Mouse (Mus musculus) left cerebral cortex, postnatal 25 days (tissue): ENCODE results near the gene Ogfod2. TPM values are rescaled to one million over a fixed set of nuclear protein-coding genes. Genes with fewer than 3 reads are reported as not detected.

Experiments
- DNase-seq, 2 experiments: peaks; one replicate each; pipeline ENCODE4 v3.0.0; 2022; ENCODE audit warnings: low spot score in 2 of 2, mixed read lengths in 1 of 2
- intact Hi-C: fragments of 180-260 bp; cut with DNase I; formaldehyde crosslinking; loops from one replicate; pipeline ENCODE4 v1.15.1; 2025
- total RNA-seq, 2 experiments: library from RNA; stranded (reverse); gene quantifications; 2 replicates each; pipeline ENCODE4 v1.2.3; 2021

Gene Ogfod2
- total RNA-seq, 2 experiments from 2014 or later, result 36.6 to 38.6 TPM

- intact Hi-C loops, result no loop called here
Observed at GRCm38 (mm10) chr5:124093120-124093794, 18.8 kb upstream of the Ogfod2 start.

GRCm38 (mm10) chr5:124093852-124094604 lies 18.1 kb upstream of the Ogfod2 start:
- intact Hi-C loops, result no loop called here

More at GRCm38 (mm10) chr5:124093120-124093794, 18.8 kb upstream of the Ogfod2 start:
- peak; percentile 78 to 94 for DNase-seq

GRCm38 (mm10) chr5:124095077-124095581 lies 17.0 kb upstream of the Ogfod2 start:
- peak in 1 of 2 experiments; percentile 31 for DNase-seq
- intact Hi-C loops, result no loop called here

More at GRCm38 (mm10) chr5:124093852-124094604, 18.1 kb upstream of the Ogfod2 start:
- no peak for DNase-seq

GRCm38 (mm10) chr5:124095596-124096232 lies 16.4 kb upstream of the Ogfod2 start, which contains the start of gene Abcb9:
Gene Abcb9 (minus strand): TSS chr5:124095798.
- DNase-seq, result peak; percentile 92 to 99
- intact Hi-C loops, result no loop called here

- DNase-seq, result no peak
- intact Hi-C loops, result no loop called here
Observed at GRCm38 (mm10) chr5:124098923-124099322, 13.2 kb upstream of the Ogfod2 start.

GRCm38 (mm10) chr5:124100128-124101044 lies 11.7 kb upstream of the Ogfod2 start:
- intact Hi-C loops, result no loop called here

GRCm38 (mm10) chr5:124102326-124102725 lies 9.8 kb upstream of the Ogfod2 start:
- intact Hi-C loops, result no loop called here
- no peak for DNase-seq

More at GRCm38 (mm10) chr5:124100128-124101044, 11.7 kb upstream of the Ogfod2 start:
- DNase-seq, result no peak

GRCm38 (mm10) chr5:124103020-124103419 lies 9.1 kb upstream of the Ogfod2 start:
- intact Hi-C loops, result no loop called here
- no peak for DNase-seq

GRCm38 (mm10) chr5:124103552-124103951 lies 8.5 kb upstream of the Ogfod2 start:
- intact Hi-C loops, result no loop called here
- DNase-seq, result no peak

- peak in 1 of 2 experiments; percentile 22 for DNase-seq
- intact Hi-C loops, result no loop called here
Observed at GRCm38 (mm10) chr5:124111077-124111741, 888 bp upstream of the Ogfod2 start.

- intact Hi-C loops, result no loop called here
- DNase-seq, result no peak
Observed at GRCm38 (mm10) chr5:124112531-124112930, 434 bp downstream of the Ogfod2 start.

GRCm38 (mm10) chr5:124113030-124113429 lies 933 bp downstream of the Ogfod2 start:
- intact Hi-C loops, result no loop called here
- peak; percentile 62 to 75 for DNase-seq

- DNase-seq, result no peak
- intact Hi-C loops, result no loop called here
Observed at GRCm38 (mm10) chr5:124114276-124115025, 2.4 kb downstream of the Ogfod2 start.

GRCm38 (mm10) chr5:124115531-124115930 lies 3.4 kb downstream of the Ogfod2 start:
- intact Hi-C loops, result no loop called here
- no peak for DNase-seq

GRCm38 (mm10) chr5:124115990-124116845 lies 4.1 kb downstream of the Ogfod2 start, which contains the start of gene Arl6ip4:
Gene Arl6ip4 (plus strand): TSS chr5:124116089.
- DNase-seq, result peak; percentile 80 to 84
- intact Hi-C loops, result no loop called here

GRCm38 (mm10) chr5:124119204-124119603 lies 7.1 kb downstream of the Ogfod2 start:
- intact Hi-C loops, result no loop called here
- DNase-seq, result no peak

- no peak for DNase-seq
- intact Hi-C loops, result no loop called here
Observed at GRCm38 (mm10) chr5:124122357-124122756, 10.3 kb downstream of the Ogfod2 start.
